Mouse (Mus musculus) cerebellum, adult 2 months (tissue): ENCODE measurements around the gene Bcat1. TPM values are rescaled to one million over a fixed set of nuclear protein-coding genes. Genes with fewer than 3 reads are reported as not detected.

ENCODE experiments used
- DNase-seq, 2 experiments: peaks; one replicate each; pipeline ENCODE4 v3.0.0; 2021
- H3K27ac ChIP-seq: fragments of 200-500 bp; 2 replicates; pipeline ENCODE4 v1.5.1; 2012; ENCODE audit warnings: low read length, control low read depth, inconsistent platforms; ENCODE audit not compliant: insufficient read depth
- H3K27me3 ChIP-seq: fragments of 200-500 bp; 2 replicates; pipeline ENCODE4 v1.6.1; 2012; ENCODE audit warnings: inconsistent platforms, mild to moderate bottlenecking, low read length, moderate library complexity; ENCODE audit not compliant: control insufficient read depth, insufficient read depth
- H3K4me1 ChIP-seq: fragments of 200-500 bp; 2 replicates; pipeline ENCODE4 v1.6.1; 2011; ENCODE audit warnings: low read length; ENCODE audit not compliant: control insufficient read depth, insufficient read depth
- H3K4me3 ChIP-seq: fragments of 200-500 bp; replicated peaks from 2 replicates; pipeline ENCODE3; 2011; ENCODE audit warnings: mild to moderate bottlenecking, low read depth, low read length, control low read depth; ENCODE audit not compliant: insufficient read depth
- CTCF ChIP-seq: fragments of 200-500 bp; IDR thresholded peaks from 2 replicates; pipeline ENCODE4 v1.5.1; 2011; ENCODE audit warnings: low read depth, mild to moderate bottlenecking, control low read depth, low read length, moderate library complexity, borderline replicate concordance; ENCODE audit not compliant: insufficient read depth
- POLR2A ChIP-seq: fragments of 200-500 bp; IDR thresholded peaks from 2 replicates; pipeline ENCODE4 v1.6.1; 2011; ENCODE audit warnings: low read length, control low read depth, borderline replicate concordance; ENCODE audit not compliant: insufficient read depth
- WGBS: fragments of 180-500 bp; shearing (Covaris S2); methylation state at CpG from one replicate; pipeline ENCODE4 v1.1.7; 2018; 5-methylcytosine and 5-hydroxymethylcytosine counted together
- polyA plus RNA-seq: library from polyadenylated mRNA; depleted of rRNA; stranded (reverse); fragments of >200 nt; gene quantifications from 2 replicates; pipeline ENCODE4 v1.2.3, GENCODE M21; 2012

The Bcat1 gene
- polyA plus RNA-seq, 1 experiment = 53.7 TPM

- no peaks in the 10 kb centered on the region for H3K27me3 ChIP-seq
- 71% methylated on average over 6 of the region's 6 CpGs for WGBS
- no peak overlapping the region for H3K4me3 ChIP-seq
- no peak for TF ChIP-seq POLR2A
- TF ChIP-seq CTCF = no peak
- no peak overlapping the region for H3K27ac ChIP-seq
- DNase-seq = no peak
- H3K4me1 ChIP-seq = no peaks in the 10 kb centered on the region
Measured at GRCm38 (mm10) chr6:145090201-145090863, 14.3 kb upstream of the Bcat1 start.

- Histone ChIP-seq H3K4me1 (no peaks in the 10 kb centered on the region), H3K4me3 (no peak overlapping the region), H3K27me3 (no peaks in the 10 kb centered on the region), H3K27ac (no peak overlapping the region)
- WGBS = 87% methylated on average over 4 of the region's 4 CpGs
- TF ChIP-seq POLR2A (no peak), CTCF (no peak)
- no peak for DNase-seq
Measured at GRCm38 (mm10) chr6:145089373-145089772, 13.4 kb upstream of the Bcat1 start.

GRCm38 (mm10) chr6:145088451-145089113 lies 12.6 kb upstream of the Bcat1 start:
- TF ChIP-seq POLR2A (no peak), CTCF (no peak)
- 52% methylated on average over 4 of the region's 4 CpGs for WGBS
- Histone ChIP-seq H3K27ac (no peak overlapping the region), H3K27me3 (no peaks in the 10 kb centered on the region), H3K4me3 (no peak overlapping the region), H3K4me1 (no peaks in the 10 kb centered on the region)
- DNase-seq = peak in 1 of 2 experiments; percentile 11

GRCm38 (mm10) chr6:145084343-145085117 lies 8.5 kb upstream of the Bcat1 start:
- H3K27me3 ChIP-seq = no peaks in the 10 kb centered on the region
- TF ChIP-seq POLR2A = no peak
- no peak for TF ChIP-seq CTCF
- no peaks in the 10 kb centered on the region for H3K4me1 ChIP-seq
- H3K27ac ChIP-seq = no peak overlapping the region
- DNase-seq = no peak
- no peak overlapping the region for H3K4me3 ChIP-seq
- WGBS = 94% methylated on average over 8 of the region's 8 CpGs

GRCm38 (mm10) chr6:145081721-145082120 lies 5.7 kb upstream of the Bcat1 start:
- Histone ChIP-seq H3K27me3 (no peaks in the 10 kb centered on the region), H3K27ac (no peak overlapping the region), H3K4me3 (no peak overlapping the region), H3K4me1 (no peaks in the 10 kb centered on the region)
- TF ChIP-seq CTCF (no peak), POLR2A (no peak)
- 84% methylated on average over 4 of the region's 4 CpGs for WGBS
- no peak for DNase-seq

- no peak overlapping the region for H3K27ac ChIP-seq
- no peaks in the 10 kb centered on the region for H3K27me3 ChIP-seq
- WGBS = 85% methylated on average over 9 of the region's 9 CpGs
- H3K4me1 ChIP-seq = no peaks in the 10 kb centered on the region
- TF ChIP-seq CTCF = no peak
- TF ChIP-seq POLR2A = no peak
- DNase-seq = no peak
- no peak overlapping the region for H3K4me3 ChIP-seq
Measured at GRCm38 (mm10) chr6:145079087-145079759, 3.2 kb upstream of the Bcat1 start.

GRCm38 (mm10) chr6:145076286-145076685 lies 302 bp upstream of the Bcat1 start:
- no peak for TF ChIP-seq POLR2A
- 10% methylated on average over 9 of the region's 9 CpGs for WGBS
- H3K27me3 ChIP-seq = no peaks in the 10 kb centered on the region
- DNase-seq = peak in 1 of 2 experiments; percentile 27
- no peak overlapping the region for H3K27ac ChIP-seq
- no peaks in the 10 kb centered on the region for H3K4me1 ChIP-seq
- no peak overlapping the region for H3K4me3 ChIP-seq
